Mouse (Mus musculus) forebrain, postnatal 0 days (tissue): ENCODE data around the gene 1700037H04Rik. TPM values are rescaled to one million over a fixed set of nuclear protein-coding genes. Genes with fewer than 3 reads are reported as not detected.

ENCODE experiments used
- ATAC-seq: fragments of 200-750 bp; cut with Nextera tagmentation; 2 replicates; pipeline ENCODE4 v1.8.0; 2017; ENCODE audit warnings: mild to moderate bottlenecking, moderate library complexity
- DNase-seq: peaks from one replicate; pipeline ENCODE4 v3.0.0-alpha.2; 2015
- H3K27ac ChIP-seq: fragments of 300-500 bp; sonication (generic); 2 replicates; pipeline ENCODE4 v1.5.1; 2014; ENCODE audit warnings: low read depth, mild to moderate bottlenecking, antibody characterized with exemption, low read length, moderate library complexity, mixed read lengths
- H3K27me3 ChIP-seq: fragments of 300-500 bp; sonication (generic); 2 replicates; pipeline ENCODE4 v1.6.1; 2014; ENCODE audit warnings: mild to moderate bottlenecking, low read length, mixed read lengths; ENCODE audit not compliant: insufficient read depth
- H3K36me3 ChIP-seq: fragments of 300-500 bp; sonication (generic); 2 replicates; pipeline ENCODE4 v1.6.1; 2014; ENCODE audit warnings: mild to moderate bottlenecking, moderate library complexity; ENCODE audit not compliant: insufficient read depth
- H3K4me1 ChIP-seq: fragments of 300-500 bp; sonication (generic); 2 replicates; pipeline ENCODE4 v1.6.1; 2014; ENCODE audit warnings: antibody characterized with exemption; ENCODE audit not compliant: insufficient read depth
- H3K4me2 ChIP-seq: fragments of 300-500 bp; sonication (generic); 2 replicates; pipeline ENCODE4 v1.6.1; 2014; ENCODE audit warnings: low read depth, mild to moderate bottlenecking, moderate library complexity
- H3K4me3 ChIP-seq: fragments of 300-500 bp; sonication (generic); 2 replicates; pipeline ENCODE4 v1.5.1; 2014; ENCODE audit warnings: low read depth, low read length, mixed read lengths
- H3K9ac ChIP-seq: fragments of 300-500 bp; sonication (generic); 2 replicates; pipeline ENCODE4 v1.6.1; 2014; ENCODE audit warnings: mild to moderate bottlenecking
- H3K9me3 ChIP-seq: fragments of 300-500 bp; sonication (generic); 2 replicates; pipeline ENCODE4 v1.6.1; 2016; ENCODE audit warnings: low read length
- CTCF ChIP-seq: sonication (generic); IDR thresholded peaks from 2 replicates; pipeline ENCODE4 v1.5.1; 2016; ENCODE audit warnings: antibody characterized with exemption, control low read depth, low read depth
- WGBS: fragments of 180-500 bp; shearing (Covaris S2); extraction: QIAGEN DNeasy Blood & Tissue Kit; methylation state at CpG from one replicate; pipeline ENCODE4 v1.1.7; 2014; 5-methylcytosine and 5-hydroxymethylcytosine counted together
- polyA plus RNA-seq: library from polyadenylated mRNA; unstranded; fragments of >200 nt; fragmentation: Nextera tagmentation; extraction: Ambion mirVana; gene quantifications from 2 replicates; pipeline ENCODE4 v1.2.1, GENCODE M21; 2015
- total RNA-seq: library from RNA; depleted of rRNA; stranded (reverse); fragments of >200 nt; gene quantifications from 2 replicates; pipeline ENCODE4 v1.2.3, GENCODE M21; 2014

The 1700037H04Rik gene
- total and polyA plus RNA-seq, 2 experiments from 2014 or later = 94.0 to 95.0 TPM

- Histone ChIP-seq H3K27ac (no peak overlapping the region), H3K4me2 (peak overlapping the region; percentile 59; the same call in 1 of the 2 replicates), H3K27me3 (no peaks in the 10 kb centered on the region), H3K4me3 (no peak overlapping the region), H3K36me3 (no peaks in the 10 kb centered on the region), H3K9ac (no peak overlapping the region), H3K9me3 (no peaks in the 10 kb centered on the region), H3K4me1 (no peaks in the 10 kb centered on the region)
- no peak for TF ChIP-seq CTCF
- WGBS = 89% methylated on average over 5 of the region's 5 CpGs
- DNase-seq (no peak), ATAC-seq (no peak)
Observed at GRCm38 (mm10) chr2:131128211-131128610, 31.7 kb downstream of the 1700037H04Rik start.

GRCm38 (mm10) chr2:131127161-131127730, 32.6 kb downstream of the 1700037H04Rik start, which contains the start of gene Hspa12b:
Hspa12b (plus strand) TSS chr2:131127280.
- 3% methylated on average over 28 of the region's 28 CpGs for WGBS
- Histone ChIP-seq H3K27me3 (no peaks in the 10 kb centered on the region), H3K36me3 (no peaks in the 10 kb centered on the region), H3K4me3 (peak within 1 kb of the TSS; percentile 27), H3K9ac (peak within 1 kb of the TSS; percentile 51), H3K4me2 (peak within 1 kb of the TSS; percentile 59), H3K27ac (no peak within 1 kb of the TSS), H3K4me1 (no peaks in the 10 kb centered on the region), H3K9me3 (no peaks in the 10 kb centered on the region)
- ATAC-seq = peak; percentile 62
- TF ChIP-seq CTCF = no peak
- DNase-seq = no peak

GRCm38 (mm10) chr2:131125964-131126815, 33.7 kb downstream of the 1700037H04Rik start:
- ATAC-seq = no peak
- no peak overlapping the region for H3K4me3 ChIP-seq
- H3K9me3 ChIP-seq = no peaks in the 10 kb centered on the region
- 52% methylated on average over 9 of the region's 9 CpGs for WGBS
- no peak overlapping the region for H3K9ac ChIP-seq
- H3K36me3 ChIP-seq = no peaks in the 10 kb centered on the region
- no peak for TF ChIP-seq CTCF
- no peaks in the 10 kb centered on the region for H3K4me1 ChIP-seq
- H3K27ac ChIP-seq = no peak overlapping the region
- H3K4me2 ChIP-seq = no peak overlapping the region
- H3K27me3 ChIP-seq = no peaks in the 10 kb centered on the region
- DNase-seq = no peak

DNA sequence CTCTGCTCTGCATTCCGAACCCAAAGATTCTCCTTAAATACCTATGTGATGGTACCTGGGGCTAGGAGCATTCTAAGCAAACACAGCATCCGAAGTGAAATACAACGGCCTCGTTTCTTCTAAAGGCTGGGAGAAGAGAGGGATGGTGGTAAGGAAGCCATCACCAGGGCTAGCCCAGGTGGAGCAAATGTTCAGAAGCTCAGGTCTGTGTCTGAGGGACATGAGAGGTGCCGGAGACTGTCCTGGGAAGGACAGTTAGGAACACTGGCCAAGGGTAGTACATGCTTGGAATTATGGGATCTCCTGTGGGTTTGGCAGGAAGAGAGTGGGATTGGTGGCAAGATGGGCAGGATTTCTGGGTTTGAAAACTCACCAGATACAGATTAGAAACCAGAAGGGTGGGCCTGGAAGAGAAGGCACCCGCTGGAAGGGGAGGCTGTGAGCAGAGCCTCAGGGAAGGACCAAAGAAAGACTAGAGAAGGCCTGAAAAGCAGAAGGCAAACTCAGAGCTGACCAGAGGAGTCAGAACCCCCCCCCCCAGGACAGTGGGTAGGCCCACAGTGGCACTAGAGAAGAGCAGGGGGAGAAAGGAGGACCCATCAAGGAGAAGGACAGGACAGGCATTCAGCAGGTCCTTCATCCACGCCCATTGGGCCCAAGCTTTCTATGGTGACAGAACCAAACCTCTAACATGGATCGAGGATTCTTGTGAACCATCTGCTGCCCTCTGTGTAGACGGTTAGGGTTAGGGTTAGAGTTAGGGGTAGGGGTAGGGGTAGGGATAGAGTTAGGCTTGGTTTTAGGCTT, 34.5 kb downstream of the 1700037H04Rik start:
- Histone ChIP-seq H3K9me3 (no peaks in the 10 kb centered on the region), H3K9ac (no peak overlapping the region), H3K4me1 (no peaks in the 10 kb centered on the region), H3K27ac (no peak overlapping the region), H3K4me3 (no peak overlapping the region), H3K36me3 (no peaks in the 10 kb centered on the region), H3K27me3 (no peaks in the 10 kb centered on the region), H3K4me2 (no peak overlapping the region)
- 91% methylated on average over 9 of the region's 9 CpGs for WGBS
- no peak for TF ChIP-seq CTCF
- no peak for DNase-seq
- ATAC-seq = no peak

DNA sequence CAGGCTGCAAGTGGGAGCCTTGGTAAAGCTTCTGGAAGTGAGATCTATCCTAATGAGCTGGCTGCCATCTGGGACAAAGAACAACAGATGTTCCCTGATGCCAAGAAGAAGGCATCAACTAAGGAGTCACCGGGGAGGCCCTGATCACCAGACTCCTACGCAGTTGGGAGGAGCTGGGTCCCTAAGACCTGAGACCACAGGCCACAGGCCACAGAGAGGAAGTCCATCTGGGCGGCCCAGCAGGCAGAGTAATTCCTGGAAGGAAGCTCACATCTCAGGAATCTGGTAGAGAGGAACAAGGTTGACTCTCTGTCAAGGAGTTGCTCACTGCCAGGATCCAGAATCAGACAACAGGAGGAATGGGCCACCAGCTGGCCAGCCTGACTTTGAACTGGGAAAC, 35.7 kb downstream of the 1700037H04Rik start:
- H3K27me3 ChIP-seq = no peaks in the 10 kb centered on the region
- no peak for TF ChIP-seq CTCF
- H3K4me3 ChIP-seq = no peak overlapping the region
- H3K36me3 ChIP-seq = no peaks in the 10 kb centered on the region
- DNase-seq = no peak
- no peak overlapping the region for H3K9ac ChIP-seq
- no peak overlapping the region for H3K27ac ChIP-seq
- WGBS = 72% methylated on average over 3 of the region's 3 CpGs
- no peaks in the 10 kb centered on the region for H3K9me3 ChIP-seq
- no peak for ATAC-seq
- H3K4me2 ChIP-seq = no peak overlapping the region
- no peaks in the 10 kb centered on the region for H3K4me1 ChIP-seq

DNA sequence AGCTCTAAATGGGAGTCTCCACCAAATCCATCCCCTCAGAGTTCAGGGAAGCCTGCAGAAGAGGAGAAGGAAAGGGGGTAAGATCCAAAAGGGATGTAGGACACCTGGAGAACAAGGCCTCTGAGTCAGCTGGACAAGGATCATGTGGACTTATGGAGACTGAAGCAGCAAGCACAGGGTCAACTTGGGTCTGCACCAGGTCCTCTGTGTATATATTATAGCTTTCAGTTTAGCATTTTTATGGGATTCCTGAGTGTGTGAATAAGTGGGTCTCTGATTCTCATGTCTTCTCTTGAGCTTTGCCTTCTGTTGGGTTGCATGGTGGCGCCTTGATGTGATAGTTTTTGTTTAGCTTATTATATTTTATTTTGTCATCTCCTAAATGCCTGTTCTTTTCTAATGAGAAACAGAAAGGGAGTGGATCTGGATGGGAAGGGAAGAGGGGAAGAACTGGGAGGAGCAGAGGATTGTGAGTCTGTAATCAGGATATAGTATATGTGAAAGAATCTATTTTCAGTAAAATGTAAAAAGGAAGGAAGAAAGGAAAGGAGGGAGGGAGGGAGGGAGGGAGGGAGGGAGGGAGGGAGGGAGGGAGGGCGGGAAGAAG, 40.8 kb downstream of the 1700037H04Rik start:
- DNase-seq (no peak), ATAC-seq (no peak)
- Histone ChIP-seq H3K9ac (no peak overlapping the region), H3K27me3 (no peaks in the 10 kb centered on the region), H3K4me3 (no peak overlapping the region), H3K9me3 (no peaks in the 10 kb centered on the region), H3K4me1 (no peaks in the 10 kb centered on the region), H3K27ac (no peak overlapping the region), H3K4me2 (no peak overlapping the region), H3K36me3 (no peaks in the 10 kb centered on the region)
- WGBS = 79% methylated on average over 2 of the region's 2 CpGs
- no peak for TF ChIP-seq CTCF
